Mouse (Mus musculus) Patski (cell line): Measurements from ENCODE around the gene Phtf1. TPM values are rescaled to one million over a fixed set of nuclear protein-coding genes. Genes with fewer than 3 reads are reported as not detected.

Experiments
- ATAC-seq: fragments of 100-300 bp; one replicate; pipeline ENCODE4 v1.8.0; 2021
- CTCF ChIA-PET: fragments of 350-600 bp; sonication (Branson Sonifier 250); formaldehyde crosslinking; loops from one replicate; lab custom pipeline; 2022; ENCODE audit warnings: inconsistent platforms; lab: Charles Lee
- POLR2A ChIA-PET: fragments of 350-600 bp; sonication (Branson Sonifier 250); formaldehyde crosslinking; loops from one replicate; lab custom pipeline; 2022; ENCODE audit warnings: antibody characterized with exemption, inconsistent platforms; lab: Charles Lee
- DNase-seq: peaks from one replicate; pipeline ENCODE4 v3.0.0-alpha.2; 2011; ENCODE audit warnings: low read depth, low spot score
- H3K27me3 ChIP-seq: fragments of 371-371 bp; one replicate; pipeline ENCODE4 v1.5.1; 2021
- CTCF ChIP-seq: fragments of 100-300 bp; IDR thresholded peaks from one replicate; pipeline ENCODE4 v1.5.1; 2021
- in situ Hi-C: fragments of 300-500 bp; cut with MboI; formaldehyde crosslinking; loops from 3 replicates; pipeline ENCODE4 v1.11.1; 2018; ENCODE audit warnings: low pct_unique_long_range_greater_than_20kb, mixed read lengths
- polyA plus RNA-seq: library from polyadenylated mRNA; unstranded; gene quantifications from one replicate; pipeline ENCODE4 v1.2.3, GENCODE M21; 2021

The Phtf1 gene
- polyA plus RNA-seq, 1 experiment from 2014 or later: 75.0 TPM

DNA sequence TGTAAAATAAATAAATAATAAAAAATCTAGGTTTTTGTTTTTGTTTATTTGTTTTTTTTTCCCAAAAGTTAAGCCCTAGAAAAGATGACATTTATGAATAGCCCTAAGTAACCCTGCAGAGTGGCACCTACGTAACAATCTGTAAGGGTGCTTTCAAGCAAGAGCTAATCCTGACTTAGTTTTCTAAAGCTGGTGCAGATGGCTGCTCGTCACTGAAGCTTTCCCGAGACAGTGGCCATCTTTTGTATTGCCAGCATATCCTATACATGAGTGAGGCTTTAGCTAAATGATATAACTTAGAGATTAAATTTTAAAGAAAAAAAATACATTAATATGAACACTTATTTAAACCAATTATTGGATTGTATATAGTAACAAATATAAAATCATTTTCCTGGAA is 50.0 kb downstream of the Phtf1 start:
- ChIA-PET POLR2A (interaction anchor here (1.5 kb wide), 1 partner anchor 15 kb away, joined by 4 read pairs; no protein-coding TSS in a partner anchor), CTCF (interaction anchor here (1.2 to 2.1 kb wide), 3 partner anchors 9 to 453 kb away, joined by 3 to 7 read pairs (median 4); no protein-coding TSS in a partner anchor)
- in situ Hi-C loops: loop anchor here (5.0 kb wide), 1 partner anchor 424 kb away; no protein-coding TSS in a partner anchor
- H3K27me3 ChIP-seq: no peaks in the 10 kb centered on the region
- no peak for DNase-seq
- no peak for ATAC-seq
- no peak for TF ChIP-seq CTCF

GRCm38 (mm10) chr3:104019453-104019852 is 51.5 kb downstream of the Phtf1 start:
- DNase-seq: no peak
- ChIA-PET POLR2A (no interaction called here), CTCF (no interaction called here)
- peak; percentile 55 for TF ChIP-seq CTCF
- no peaks in the 10 kb centered on the region for H3K27me3 ChIP-seq
- ATAC-seq: no peak
- in situ Hi-C loops: loop anchor here (5.0 kb wide), 1 partner anchor 423 kb away; no protein-coding TSS in a partner anchor

GRCm38 (mm10) chr3:104020101-104020500 is 52.2 kb downstream of the Phtf1 start:
- no peak for TF ChIP-seq CTCF
- no peak for ATAC-seq
- CTCF ChIA-PET: no interaction called here
- H3K27me3 ChIP-seq: no peaks in the 10 kb centered on the region
- no peak for DNase-seq
- POLR2A ChIA-PET: interaction anchor here (0.6 kb wide), 1 partner anchor 136 kb away, joined by 3 read pairs; no protein-coding TSS in a partner anchor
- in situ Hi-C loops: no loop called here

- ATAC-seq (no peak), DNase-seq (no peak)
- no peak for TF ChIP-seq CTCF
- H3K27me3 ChIP-seq: no peaks in the 10 kb centered on the region
- ChIA-PET POLR2A (interaction anchor here (1.2 kb wide), 1 partner anchor 17 kb away, joined by 5 read pairs; no protein-coding TSS in a partner anchor), CTCF (interaction anchor here (2.2 kb wide), 1 partner anchor 9 kb away, joined by 7 read pairs; no protein-coding TSS in a partner anchor)
- in situ Hi-C loops: no loop called here
Measured at GRCm38 (mm10) chr3:104026938-104027337, 59.0 kb downstream of the Phtf1 start.

DNA sequence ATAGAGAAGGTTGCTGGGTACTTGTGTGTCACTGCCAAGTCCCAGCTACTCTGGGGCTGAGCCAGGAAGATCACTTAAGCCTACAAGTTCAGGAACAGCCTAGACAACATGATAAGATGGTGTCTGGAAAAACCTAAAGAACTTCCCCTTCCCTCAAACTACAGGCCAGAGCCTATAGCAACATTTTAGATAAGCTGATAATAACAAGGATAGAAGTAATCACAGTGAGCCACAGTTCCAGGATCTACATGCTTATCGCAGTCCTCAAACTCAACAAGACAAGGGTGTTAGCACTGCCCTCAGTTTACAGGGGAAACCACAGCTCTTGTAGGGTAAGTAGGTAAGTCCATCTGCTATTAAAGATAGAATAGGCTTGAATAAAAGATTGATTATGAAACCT is 64.2 kb downstream of the Phtf1 start:
- DNase-seq: no peak
- CTCF ChIA-PET: interaction anchor here (1.0 to 1.4 kb wide), 2 partner anchors 12 to 47 kb away, joined by 3 to 4 read pairs; no protein-coding TSS in a partner anchor
- TF ChIP-seq CTCF: no peak
- ATAC-seq: no peak
- POLR2A ChIA-PET: no interaction called here
- in situ Hi-C loops: no loop called here
- no peaks in the 10 kb centered on the region for H3K27me3 ChIP-seq

- no peaks in the 10 kb centered on the region for H3K27me3 ChIP-seq
- POLR2A ChIA-PET: no interaction called here
- no peak for DNase-seq
- no peak for ATAC-seq
- CTCF ChIA-PET: interaction anchor here (1.0 to 1.4 kb wide), 2 partner anchors 12 to 46 kb away, joined by 3 to 4 read pairs; no protein-coding TSS in a partner anchor
- no peak for TF ChIP-seq CTCF
- in situ Hi-C loops: no loop called here
Measured at GRCm38 (mm10) chr3:104032747-104033146, 64.8 kb downstream of the Phtf1 start.

DNA sequence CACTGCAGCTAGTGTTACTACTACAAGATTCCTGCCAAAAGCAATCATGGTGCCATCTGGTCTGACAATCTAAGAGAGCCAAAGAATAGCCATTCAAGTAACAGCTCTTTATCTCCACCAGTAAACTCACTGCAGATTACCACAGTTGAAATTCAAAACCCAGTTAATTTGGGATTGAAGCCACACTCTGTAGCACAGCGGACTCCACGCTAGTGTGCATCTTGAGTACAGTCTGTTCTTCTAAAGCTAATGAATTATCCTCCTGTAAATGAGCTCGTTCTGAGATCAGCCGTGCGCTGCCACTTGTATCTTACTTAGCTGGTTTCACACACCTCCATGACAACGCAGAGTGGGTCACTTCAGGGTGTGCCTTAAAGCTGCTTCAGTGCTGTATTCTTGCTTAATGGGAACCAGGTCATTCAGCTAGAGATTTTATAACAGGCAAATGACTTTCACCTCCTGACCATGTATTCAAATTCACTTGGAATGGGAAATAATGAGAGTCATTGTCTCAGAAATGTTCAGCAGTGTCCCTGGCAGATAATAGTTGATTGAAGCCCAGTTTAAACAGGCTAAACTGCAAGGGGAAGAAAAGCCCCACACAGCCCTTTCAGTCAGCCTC is 91.2 kb downstream of the Phtf1 start:
- no peak for TF ChIP-seq CTCF
- ChIA-PET CTCF (interaction anchor here (0.7 to 1.8 kb wide), 6 partner anchors 9 to 411 kb away, joined by 3 to 6 read pairs (median 4); no protein-coding TSS in a partner anchor), POLR2A (no interaction called here)
- ATAC-seq (no peak), DNase-seq (no peak)
- no peaks in the 10 kb centered on the region for H3K27me3 ChIP-seq
- in situ Hi-C loops: no loop called here

DNA sequence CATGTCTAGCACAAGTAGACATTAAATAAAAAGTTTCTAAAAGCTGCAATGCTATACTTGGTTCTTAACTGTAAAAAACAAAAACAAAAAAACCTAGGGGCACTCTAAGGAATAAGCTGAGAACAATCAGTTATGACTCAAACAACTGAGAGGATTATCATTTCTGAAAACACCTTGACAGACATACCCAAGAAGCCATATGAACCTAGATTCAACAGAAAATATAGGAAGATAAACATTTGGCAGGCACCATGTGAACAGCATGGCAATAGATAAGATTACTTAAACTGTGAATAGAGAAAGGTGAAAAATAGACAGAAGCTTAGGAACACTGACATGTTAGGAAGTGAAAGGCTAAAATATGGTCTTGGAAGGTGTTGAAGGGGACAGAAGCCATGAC is 101.5 kb downstream of the Phtf1 start:
- POLR2A ChIA-PET: no interaction called here
- H3K27me3 ChIP-seq: no peaks in the 10 kb centered on the region
- in situ Hi-C loops: no loop called here
- TF ChIP-seq CTCF: no peak
- CTCF ChIA-PET: interaction anchor here (0.7 to 1.2 kb wide), 3 partner anchors 9 to 373 kb away, joined by 3 read pairs; no protein-coding TSS in a partner anchor
- no peak for ATAC-seq
- no peak for DNase-seq

Other genes with a start within 250 kb of the Phtf1 start
- 3.5 TPM for gene Olfml3, start 230.1 kb upstream of the Phtf1 start, polyA plus RNA-seq
- not detected for gene Gm10964, start 228.7 kb upstream of the Phtf1 start, polyA plus RNA-seq
- gene Hipk1, start 176.5 kb upstream of the Phtf1 start, polyA plus RNA-seq: 80.5 TPM
- gene Dclre1b, start 158.7 kb upstream of the Phtf1 start, polyA plus RNA-seq: 12.0 TPM
- gene Ap4b1, start 158.6 kb upstream of the Phtf1 start, polyA plus RNA-seq: 25.7 TPM
- gene Gm43064, start 158.5 kb upstream of the Phtf1 start, polyA plus RNA-seq: 0.55 TPM
- gene Bcl2l15, start 135.5 kb upstream of the Phtf1 start, polyA plus RNA-seq: 0.35 TPM
- gene Ptpn22, start 108.3 kb upstream of the Phtf1 start, polyA plus RNA-seq: 1.7 TPM
- gene Rsbn1, start 54.0 kb upstream of the Phtf1 start, polyA plus RNA-seq: 13.9 TPM